Mouse (Mus musculus): ENCODE measurements around the gene Tmed3. TPM values are rescaled to one million over a fixed set of nuclear protein-coding genes. Genes with fewer than 3 reads are reported as not detected.

Tmed3 gene
- polyA plus RNA-seq, 1 experiment from 2014 or later: 58.7 TPM

DNA sequence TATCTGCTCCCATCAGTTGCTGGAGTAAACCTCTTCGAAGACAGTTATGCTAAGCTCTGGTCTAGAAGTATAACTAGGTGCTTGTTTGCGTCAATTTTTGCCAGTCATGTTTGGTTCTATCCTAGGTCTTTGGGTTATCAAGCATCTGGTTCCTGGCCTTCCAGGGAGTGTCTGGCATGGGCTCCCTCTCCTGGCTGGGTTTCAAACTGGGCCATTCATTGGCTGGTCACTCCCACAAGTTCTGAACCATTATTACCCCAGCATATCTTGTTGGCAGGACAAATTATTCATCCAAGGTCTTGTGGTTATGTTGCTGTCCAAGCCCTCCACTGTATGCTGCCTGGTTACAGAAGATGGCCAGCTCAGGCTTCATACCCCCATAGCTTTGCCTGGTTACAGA lies 11.2 kb downstream of the Tmed3 start:
- Histone ChIP-seq H3K27me3 (ENCODE audit: control insufficient read depth, insufficient read depth, low read length) (no peaks in the 10 kb centered on the region), H3K4me2 (replicated peaks) (no peak overlapping the region), H3K9me3 (ENCODE audit: control insufficient read depth, low read length) (no peaks in the 10 kb centered on the region), H3K36me3 (replicated peaks; ENCODE audit: control insufficient read depth, insufficient read depth) (peaks cover 6% of the 10 kb centered on the region; the same call in 1 of the 2 replicates), H3K9ac (no peak overlapping the region), H3K4me3 (replicated peaks; ENCODE audit: low read length) (no peak overlapping the region), H3K4me1 (replicated peaks; ENCODE audit: control insufficient read depth, insufficient read depth, low read length) (no peaks in the 10 kb centered on the region), H3K27ac (no peak overlapping the region)
- ATAC-seq (ENCODE audit: low FRiP score) (no peak), DNase-seq (ENCODE audit: low spot score) (no peak)
- WGBS: 98% methylated on average over 2 of the region's 2 CpGs

DNA sequence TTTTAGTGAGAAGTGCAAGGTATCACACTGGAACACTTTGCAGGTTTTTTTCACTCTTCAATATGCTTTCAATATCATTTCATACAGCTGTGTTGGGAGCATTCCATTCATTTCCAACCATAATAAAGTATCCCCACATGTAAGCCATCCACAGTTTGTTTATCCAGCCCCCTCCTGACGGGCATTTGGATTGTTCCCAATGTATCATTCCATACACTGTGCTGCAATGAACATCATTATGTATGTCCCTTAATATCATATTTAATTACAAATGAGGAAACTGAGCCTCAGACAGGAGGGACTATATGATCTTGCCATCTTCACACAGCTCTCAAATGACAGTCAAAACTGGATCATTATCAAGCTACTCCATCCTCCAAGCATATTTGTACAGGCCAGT lies 15.7 kb downstream of the Tmed3 start:
- no peak overlapping the region for H3K4me2 ChIP-seq (replicated peaks)
- H3K27me3 ChIP-seq (ENCODE audit: control insufficient read depth, insufficient read depth, low read length): no peaks in the 10 kb centered on the region
- H3K9ac ChIP-seq: no peak overlapping the region
- no peaks in the 10 kb centered on the region for H3K36me3 ChIP-seq (replicated peaks; ENCODE audit: control insufficient read depth, insufficient read depth)
- H3K4me1 ChIP-seq (replicated peaks; ENCODE audit: control insufficient read depth, insufficient read depth, low read length): no peaks in the 10 kb centered on the region
- H3K27ac ChIP-seq: no peak overlapping the region
- 76% methylated on average over 1 of the region's 1 CpGs for WGBS
- no peaks in the 10 kb centered on the region for H3K9me3 ChIP-seq (ENCODE audit: control insufficient read depth, low read length)
- no peak overlapping the region for H3K4me3 ChIP-seq (replicated peaks; ENCODE audit: low read length)
- DNase-seq (ENCODE audit: low spot score): no peak
- ATAC-seq (ENCODE audit: low FRiP score): 0 out of 2 replicates have a peak, but pooled peaks have one; percentile 33

DNA sequence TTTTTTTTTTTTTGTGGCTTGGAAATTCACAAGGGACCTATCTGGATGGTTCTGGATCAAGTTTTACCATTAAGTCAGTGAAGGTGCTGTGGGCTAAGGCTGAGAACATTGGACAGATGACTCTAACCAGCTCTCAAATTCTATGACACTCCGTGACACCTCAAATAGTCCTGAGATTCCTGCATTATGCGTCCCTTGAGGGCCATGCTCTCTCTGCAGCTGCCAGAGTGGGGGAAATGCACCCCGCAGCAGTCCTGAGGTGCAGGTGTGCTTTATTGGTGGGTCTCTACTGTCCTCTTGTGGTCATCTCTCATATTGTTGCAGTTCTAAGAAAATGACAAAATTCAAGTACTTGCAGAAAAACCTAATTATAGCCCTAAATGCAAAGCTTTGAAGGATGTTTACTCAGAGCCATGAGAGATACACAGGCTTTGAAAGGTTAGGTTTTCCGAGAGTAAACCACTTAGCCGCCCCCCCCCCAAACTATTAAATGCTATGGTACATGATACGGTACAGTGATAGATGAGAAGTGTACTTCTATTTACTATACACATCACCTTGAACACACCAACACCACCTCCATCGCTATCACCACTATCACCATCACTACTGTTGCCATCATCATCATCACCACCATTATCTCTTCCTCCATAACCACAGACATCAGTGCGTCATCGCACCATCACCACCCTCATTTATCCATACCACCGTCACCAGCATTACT lies 17.2 kb downstream of the Tmed3 start:
- peak; percentile 71; the same call in 1 of the 2 replicates for ATAC-seq (ENCODE audit: low FRiP score)
- WGBS: 57% methylated on average over 10 of the region's 10 CpGs
- Histone ChIP-seq H3K4me1 (replicated peaks; ENCODE audit: control insufficient read depth, insufficient read depth, low read length) (no peaks in the 10 kb centered on the region), H3K4me3 (replicated peaks; ENCODE audit: low read length) (no peak overlapping the region), H3K9me3 (ENCODE audit: control insufficient read depth, low read length) (no peaks in the 10 kb centered on the region), H3K4me2 (replicated peaks) (no peak overlapping the region), H3K9ac (no peak overlapping the region), H3K27ac (no peak overlapping the region), H3K27me3 (ENCODE audit: control insufficient read depth, insufficient read depth, low read length) (no peaks in the 10 kb centered on the region), H3K36me3 (replicated peaks; ENCODE audit: control insufficient read depth, insufficient read depth) (no peaks in the 10 kb centered on the region)
- DNase-seq (ENCODE audit: low spot score): peak; percentile 80

DNA sequence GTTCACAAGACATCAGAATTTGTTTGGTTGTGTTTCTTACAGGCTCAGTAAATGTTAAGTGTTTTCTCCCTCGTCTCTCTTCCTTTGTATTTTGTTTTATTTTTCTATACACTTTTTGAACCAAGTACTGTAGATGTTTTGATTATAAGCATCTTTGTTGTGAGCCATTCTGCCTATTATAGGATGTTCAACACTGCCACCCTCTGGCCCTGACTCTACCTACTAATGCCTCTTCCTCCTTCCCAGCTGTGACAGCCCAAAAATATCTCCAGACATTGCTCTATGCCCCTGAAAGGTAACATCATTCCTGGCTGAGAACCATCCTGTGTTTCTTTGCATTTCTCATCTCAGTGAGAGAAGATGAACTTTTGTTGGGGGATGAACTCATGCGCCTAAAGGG lies 18.6 kb downstream of the Tmed3 start:
- Histone ChIP-seq H3K36me3 (replicated peaks; ENCODE audit: control insufficient read depth, insufficient read depth) (no peaks in the 10 kb centered on the region), H3K27me3 (ENCODE audit: control insufficient read depth, insufficient read depth, low read length) (no peaks in the 10 kb centered on the region), H3K9ac (no peak overlapping the region), H3K4me2 (replicated peaks) (no peak overlapping the region), H3K4me3 (replicated peaks; ENCODE audit: low read length) (no peak overlapping the region), H3K4me1 (replicated peaks; ENCODE audit: control insufficient read depth, insufficient read depth, low read length) (no peaks in the 10 kb centered on the region), H3K27ac (no peak overlapping the region), H3K9me3 (ENCODE audit: control insufficient read depth, low read length) (no peaks in the 10 kb centered on the region)
- 75% methylated on average over 2 of the region's 2 CpGs for WGBS
- DNase-seq (ENCODE audit: low spot score): peak; percentile 43
- ATAC-seq (ENCODE audit: low FRiP score): no peak

DNA sequence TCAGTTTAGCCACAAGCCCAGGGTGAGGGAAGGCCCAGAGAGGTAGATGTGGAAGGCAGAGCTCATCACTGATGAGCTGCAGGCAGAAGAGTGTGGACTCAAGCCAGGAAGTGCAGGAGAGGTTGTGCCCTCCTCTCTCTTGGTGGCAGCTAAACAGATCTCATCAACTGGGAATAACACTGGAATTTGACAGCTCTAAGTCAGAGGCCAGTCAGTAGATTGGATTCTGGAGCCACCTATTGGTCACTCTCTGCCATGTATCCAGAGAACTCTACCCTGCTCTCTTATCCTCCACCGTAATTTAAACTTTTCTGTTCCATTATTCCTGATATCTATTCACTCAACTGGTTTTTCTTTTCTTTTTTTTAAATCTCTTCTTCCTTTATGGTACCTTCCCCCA lies 25.9 kb downstream of the Tmed3 start:
- ATAC-seq (ENCODE audit: low FRiP score) (peak; percentile 76; the same call in 1 of the 2 replicates), DNase-seq (ENCODE audit: low spot score) (peak; percentile 61)
- Histone ChIP-seq H3K27ac (no peak overlapping the region), H3K9ac (no peak overlapping the region), H3K4me2 (replicated peaks) (no peak overlapping the region), H3K4me1 (replicated peaks; ENCODE audit: control insufficient read depth, insufficient read depth, low read length) (no peaks in the 10 kb centered on the region), H3K9me3 (ENCODE audit: control insufficient read depth, low read length) (no peaks in the 10 kb centered on the region), H3K4me3 (replicated peaks; ENCODE audit: low read length) (no peak overlapping the region), H3K27me3 (ENCODE audit: control insufficient read depth, insufficient read depth, low read length) (no peaks in the 10 kb centered on the region), H3K36me3 (replicated peaks; ENCODE audit: control insufficient read depth, insufficient read depth) (no peaks in the 10 kb centered on the region)
- 37% methylated on average over 1 of the region's 1 CpGs for WGBS

DNA sequence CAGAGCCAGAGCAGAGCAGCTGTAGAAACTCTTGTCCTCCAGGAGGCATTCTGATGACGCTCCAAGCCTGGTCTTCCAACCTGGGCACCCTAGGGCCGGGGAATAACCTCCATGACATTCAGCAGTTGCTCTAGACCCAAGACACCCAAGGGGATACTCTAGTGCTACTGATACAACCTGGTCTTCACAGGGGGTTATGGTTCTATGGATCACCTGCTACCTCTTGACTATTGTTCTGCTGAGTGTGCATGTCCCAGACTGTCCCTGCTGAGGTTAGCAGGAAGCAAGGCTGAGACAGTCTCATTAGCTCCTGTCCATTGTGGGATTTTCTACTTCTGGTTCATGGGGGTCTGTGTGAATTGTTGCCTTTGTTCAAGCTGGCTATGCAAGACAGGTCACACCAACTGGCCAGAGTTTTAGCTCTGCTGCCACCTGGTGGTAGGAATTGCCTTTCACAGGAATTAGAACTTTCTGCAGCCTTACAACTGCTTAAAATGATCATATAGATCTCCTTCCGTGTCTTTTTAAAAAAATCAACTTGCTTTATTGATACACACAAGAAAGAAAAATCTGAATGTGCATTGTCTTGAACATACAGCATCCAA lies 30.8 kb downstream of the Tmed3 start:
- Histone ChIP-seq H3K27ac (no peak overlapping the region), H3K4me3 (replicated peaks; ENCODE audit: low read length) (no peak overlapping the region), H3K4me2 (replicated peaks) (no peak overlapping the region), H3K4me1 (replicated peaks; ENCODE audit: control insufficient read depth, insufficient read depth, low read length) (no peaks in the 10 kb centered on the region), H3K9me3 (ENCODE audit: control insufficient read depth, low read length) (no peaks in the 10 kb centered on the region), H3K9ac (no peak overlapping the region), H3K36me3 (replicated peaks; ENCODE audit: control insufficient read depth, insufficient read depth) (no peaks in the 10 kb centered on the region), H3K27me3 (ENCODE audit: control insufficient read depth, insufficient read depth, low read length) (no peaks in the 10 kb centered on the region)
- DNase-seq (ENCODE audit: low spot score): peak; percentile 92
- 53% methylated on average over 3 of the region's 3 CpGs for WGBS
- peak; percentile 90 for ATAC-seq (ENCODE audit: low FRiP score)

DNA sequence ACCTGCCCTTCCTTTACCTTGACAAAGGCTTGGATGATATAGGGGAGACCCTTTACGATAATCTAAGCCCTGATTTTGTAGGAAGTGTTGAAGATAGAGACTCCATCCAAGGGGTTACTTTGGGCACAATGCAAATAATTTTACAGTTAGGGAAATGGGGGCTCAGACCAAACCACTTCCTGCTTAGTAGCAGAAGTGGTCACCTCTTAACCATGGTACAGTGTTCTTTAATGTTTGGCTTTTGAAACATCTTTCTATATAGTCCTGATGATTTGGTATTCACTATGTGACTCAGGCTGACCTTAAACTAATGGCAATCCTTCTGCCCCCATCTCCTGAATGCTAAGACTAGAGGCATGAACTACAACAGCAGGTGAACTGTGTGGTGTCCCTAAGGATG lies 31.5 kb downstream of the Tmed3 start:
- Histone ChIP-seq H3K27ac (no peak overlapping the region), H3K9ac (no peak overlapping the region)
- no peak for DNase-seq (ENCODE audit: low spot score)

DNA sequence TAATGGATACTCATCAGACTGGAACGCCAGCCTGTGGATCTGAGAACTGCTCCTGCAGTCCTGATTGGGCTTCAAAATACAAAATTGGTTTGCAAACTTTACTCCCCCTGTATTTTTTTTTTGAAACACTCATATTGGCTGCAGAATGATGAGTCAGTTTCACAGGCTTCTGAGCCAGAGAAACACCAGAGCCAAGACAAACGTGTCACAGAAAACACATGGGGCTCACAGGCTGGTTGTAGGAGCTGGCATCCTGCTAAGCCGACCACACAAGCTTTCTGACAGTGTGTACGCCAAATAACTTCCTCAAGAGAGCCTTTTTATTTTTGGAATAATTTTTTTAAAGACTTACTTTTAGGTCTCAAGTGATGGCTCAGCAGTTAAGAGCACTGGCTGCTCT lies 35.0 kb downstream of the Tmed3 start:
- DNase-seq (ENCODE audit: low spot score) (no peak), ATAC-seq (ENCODE audit: low FRiP score) (no peak)
- Histone ChIP-seq H3K4me3 (replicated peaks; ENCODE audit: low read length) (no peak overlapping the region), H3K9ac (no peak overlapping the region), H3K9me3 (ENCODE audit: control insufficient read depth, low read length) (no peaks in the 10 kb centered on the region), H3K4me2 (replicated peaks) (no peak overlapping the region), H3K27ac (no peak overlapping the region), H3K27me3 (ENCODE audit: control insufficient read depth, insufficient read depth, low read length) (no peaks in the 10 kb centered on the region), H3K4me1 (replicated peaks; ENCODE audit: control insufficient read depth, insufficient read depth, low read length) (no peaks in the 10 kb centered on the region), H3K36me3 (replicated peaks; ENCODE audit: control insufficient read depth, insufficient read depth) (no peaks in the 10 kb centered on the region)
- 87% methylated on average over 4 of the region's 4 CpGs for WGBS

More for the DNA sequence above, 31.5 kb downstream of the Tmed3 start:
- 97% methylated on average over 1 of the region's 1 CpGs for WGBS
- ATAC-seq (ENCODE audit: low FRiP score): no peak
- Histone ChIP-seq H3K27me3 (ENCODE audit: control insufficient read depth, insufficient read depth, low read length) (no peaks in the 10 kb centered on the region), H3K36me3 (replicated peaks; ENCODE audit: control insufficient read depth, insufficient read depth) (no peaks in the 10 kb centered on the region), H3K4me1 (replicated peaks; ENCODE audit: control insufficient read depth, insufficient read depth, low read length) (no peaks in the 10 kb centered on the region), H3K4me3 (replicated peaks; ENCODE audit: low read length) (no peak overlapping the region), H3K4me2 (replicated peaks) (no peak overlapping the region), H3K9me3 (ENCODE audit: control insufficient read depth, low read length) (no peaks in the 10 kb centered on the region)

DNA sequence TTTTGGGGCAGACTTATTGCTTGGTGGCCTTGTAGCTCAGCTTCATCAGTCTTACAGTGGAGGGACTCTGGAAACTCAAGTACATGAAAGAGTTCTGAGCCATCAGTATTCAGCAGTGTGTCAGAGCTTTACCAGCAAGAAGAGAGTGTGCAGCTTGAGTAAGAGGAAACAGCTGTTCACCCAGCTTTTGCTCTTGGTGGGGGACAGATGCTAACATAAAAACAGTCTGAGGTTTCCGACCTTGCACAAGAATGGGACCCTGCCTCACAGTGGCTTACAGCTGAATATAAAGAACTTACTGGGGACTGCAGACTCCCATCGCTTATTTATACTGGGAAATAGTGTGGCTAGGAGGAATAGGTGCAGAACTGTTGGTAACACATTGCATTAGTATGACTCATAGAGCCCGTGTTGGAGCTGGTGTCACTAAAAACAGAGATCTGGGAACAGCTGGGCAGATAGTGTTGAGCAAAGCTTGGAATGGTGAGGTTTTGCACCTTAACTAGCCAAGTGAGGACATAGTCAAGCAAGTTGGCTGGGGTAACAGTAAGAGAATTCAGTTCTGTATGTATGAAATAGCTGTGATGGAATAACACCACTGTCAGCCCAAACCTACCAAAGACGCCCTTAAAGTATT lies 37.4 kb downstream of the Tmed3 start:
- H3K36me3 ChIP-seq (replicated peaks; ENCODE audit: control insufficient read depth, insufficient read depth): no peaks in the 10 kb centered on the region
- H3K27me3 ChIP-seq (ENCODE audit: control insufficient read depth, insufficient read depth, low read length): no peaks in the 10 kb centered on the region
- 82% methylated on average over 4 of the region's 4 CpGs for WGBS
- H3K4me3 ChIP-seq (replicated peaks; ENCODE audit: low read length): no peak overlapping the region
- H3K4me1 ChIP-seq (replicated peaks; ENCODE audit: control insufficient read depth, insufficient read depth, low read length): no peaks in the 10 kb centered on the region
- no peak overlapping the region for H3K4me2 ChIP-seq (replicated peaks)
- H3K9me3 ChIP-seq (ENCODE audit: control insufficient read depth, low read length): no peaks in the 10 kb centered on the region
- DNase-seq (ENCODE audit: low spot score) (no peak), ATAC-seq (ENCODE audit: low FRiP score) (no peak)
- no peak overlapping the region for H3K9ac ChIP-seq
- H3K27ac ChIP-seq: no peak overlapping the region
